Mouse (Mus musculus): ENCODE results near the gene Rxrb. TPM values are rescaled to one million over a fixed set of nuclear protein-coding genes. Genes with fewer than 3 reads are reported as not detected.

The Rxrb gene
- polyA plus RNA-seq, 1 experiment from 2014 or later, result 14.9 TPM

MicroRNAs encoded within 50 kb of the gene (microRNA counts, 519-probe panel; counts per million panel counts)
- 2,873 counts per million, percentile 35 among the panel's probes with 10 or more counts for microRNA mmu-miR-219

Small RNA genes within 50 kb of the gene (microRNA-seq; reads per million reads assigned to microRNA genes)
- gene Mir219a-1 (ENCODE audit: borderline number of aligned reads) (not detected), gene Mir219c (ENCODE audit: borderline number of aligned reads) (not detected)

Other genes with a start within 250 kb of the Rxrb start
- gene Angptl4, start 250.0 kb upstream of the Rxrb start, polyA plus RNA-seq (2014; fragmentation: Nextera tagmentation; extraction: Ambion mirVana), result 44.5 and 48.9 TPM in 2 replicates
- 18.2 and 25.1 TPM in 2 replicates for gene Kank3, start 221.3 kb upstream of the Rxrb start, polyA plus RNA-seq (2014; fragmentation: Nextera tagmentation; extraction: Ambion mirVana)
- 824 and 897 TPM in 2 replicates for gene Rps28, start 207.2 kb upstream of the Rxrb start, polyA plus RNA-seq (2014; fragmentation: Nextera tagmentation; extraction: Ambion mirVana)
- 392 and 414 TPM in 2 replicates for gene Ndufa7, start 207.2 kb upstream of the Rxrb start, polyA plus RNA-seq (2014; fragmentation: Nextera tagmentation; extraction: Ambion mirVana)
- 76.2 and 80.9 TPM in 2 replicates for gene Cd320, start 188.7 kb upstream of the Rxrb start, polyA plus RNA-seq (2014; fragmentation: Nextera tagmentation; extraction: Ambion mirVana)
- gene Gm7029, start 158.0 kb upstream of the Rxrb start, polyA plus RNA-seq (2014; fragmentation: Nextera tagmentation; extraction: Ambion mirVana), result not detected in 2 replicates
- gene Kifc1, start 141.2 kb upstream of the Rxrb start, polyA plus RNA-seq (2014; fragmentation: Nextera tagmentation; extraction: Ambion mirVana), result 9.4 and 13.4 TPM in 2 replicates
- gene Platr17, start 126.7 kb upstream of the Rxrb start, polyA plus RNA-seq (2014; fragmentation: Nextera tagmentation; extraction: Ambion mirVana), result 0.36 TPM in 2 replicates
- gene Daxx, start 122.4 kb upstream of the Rxrb start, polyA plus RNA-seq (2014; fragmentation: Nextera tagmentation; extraction: Ambion mirVana), result 55.0 and 59.9 TPM in 2 replicates
- 11.3 and 12.8 TPM in 2 replicates for gene Tapbp, start 115.9 kb upstream of the Rxrb start, polyA plus RNA-seq (2014; fragmentation: Nextera tagmentation; extraction: Ambion mirVana)
- 7.3 and 8.4 TPM in 2 replicates for gene Zbtb22, start 115.9 kb upstream of the Rxrb start, polyA plus RNA-seq (2014; fragmentation: Nextera tagmentation; extraction: Ambion mirVana)
- 26.0 and 26.3 TPM in 2 replicates for gene Rgl2, start 102.3 kb upstream of the Rxrb start, polyA plus RNA-seq (2014; fragmentation: Nextera tagmentation; extraction: Ambion mirVana)
- gene Pfdn6, start 91.5 kb upstream of the Rxrb start, polyA plus RNA-seq (2014; fragmentation: Nextera tagmentation; extraction: Ambion mirVana), result 202 and 211 TPM in 2 replicates
- gene Wdr46, start 91.2 kb upstream of the Rxrb start, polyA plus RNA-seq (2014; fragmentation: Nextera tagmentation; extraction: Ambion mirVana), result 25.2 and 28.6 TPM in 2 replicates
- gene B3galt4, start 80.3 kb upstream of the Rxrb start, polyA plus RNA-seq (2014; fragmentation: Nextera tagmentation; extraction: Ambion mirVana), result 2.9 and 3.2 TPM in 2 replicates
- gene Vps52, start 76.0 kb upstream of the Rxrb start, polyA plus RNA-seq (2014; fragmentation: Nextera tagmentation; extraction: Ambion mirVana), result 26.9 and 27.7 TPM in 2 replicates
- gene Rps18, start 75.8 kb upstream of the Rxrb start, polyA plus RNA-seq (2014; fragmentation: Nextera tagmentation; extraction: Ambion mirVana), result 1,395 and 1,560 TPM in 2 replicates
- gene H2-K1, start 31.5 kb upstream of the Rxrb start, polyA plus RNA-seq (2014; fragmentation: Nextera tagmentation; extraction: Ambion mirVana), result 7.5 and 7.6 TPM in 2 replicates
- gene Ring1, start 7.1 kb upstream of the Rxrb start, polyA plus RNA-seq (2014; fragmentation: Nextera tagmentation; extraction: Ambion mirVana), result 3.8 and 6.6 TPM in 2 replicates
- 43.0 and 46.3 TPM in 2 replicates for gene H2-Ke6, start 3.8 kb upstream of the Rxrb start, polyA plus RNA-seq (2014; fragmentation: Nextera tagmentation; extraction: Ambion mirVana)
- gene Slc39a7, start 130 bp upstream of the Rxrb start, polyA plus RNA-seq (2014; fragmentation: Nextera tagmentation; extraction: Ambion mirVana), result 72.1 and 78.3 TPM in 2 replicates
- gene Col11a2, start 7.6 kb downstream of the Rxrb start, polyA plus RNA-seq (2014; fragmentation: Nextera tagmentation; extraction: Ambion mirVana), result 0.70 and 1.0 TPM in 2 replicates
- gene H2-Oa, start 60.5 kb downstream of the Rxrb start, polyA plus RNA-seq (2014; fragmentation: Nextera tagmentation; extraction: Ambion mirVana), result 0.20 and 0.26 TPM in 2 replicates
- 9.4 and 9.7 TPM in 2 replicates for gene H2-DMa, start 87.7 kb downstream of the Rxrb start, polyA plus RNA-seq (2014; fragmentation: Nextera tagmentation; extraction: Ambion mirVana)
- 95.9 and 114 TPM in 2 replicates for gene Brd2, start 90.8 kb downstream of the Rxrb start, polyA plus RNA-seq (2014; fragmentation: Nextera tagmentation; extraction: Ambion mirVana)
- gene H2-DMb2, start 111.5 kb downstream of the Rxrb start, polyA plus RNA-seq (2014; fragmentation: Nextera tagmentation; extraction: Ambion mirVana), result not detected in 2 replicates
- 1.3 and 1.4 TPM in 2 replicates for gene H2-DMb1, start 121.3 kb downstream of the Rxrb start, polyA plus RNA-seq (2014; fragmentation: Nextera tagmentation; extraction: Ambion mirVana)
- gene Tap1, start 155.7 kb downstream of the Rxrb start, polyA plus RNA-seq (2014; fragmentation: Nextera tagmentation; extraction: Ambion mirVana), result 2.3 and 2.6 TPM in 2 replicates
- 0.67 and 1.1 TPM in 2 replicates for gene Psmb9, start 156.0 kb downstream of the Rxrb start, polyA plus RNA-seq (2014; fragmentation: Nextera tagmentation; extraction: Ambion mirVana)
- gene Psmb8, start 165.9 kb downstream of the Rxrb start, polyA plus RNA-seq (2014; fragmentation: Nextera tagmentation; extraction: Ambion mirVana), result 1.7 and 2.1 TPM in 2 replicates
- 0.77 and 1.2 TPM in 2 replicates for gene Tap2, start 171.7 kb downstream of the Rxrb start, polyA plus RNA-seq (2014; fragmentation: Nextera tagmentation; extraction: Ambion mirVana)
- gene H2-Ob, start 207.1 kb downstream of the Rxrb start, polyA plus RNA-seq (2014; fragmentation: Nextera tagmentation; extraction: Ambion mirVana), result not detected in 2 replicates
- gene H2-Ab1, start 225.9 kb downstream of the Rxrb start, polyA plus RNA-seq (2014; fragmentation: Nextera tagmentation; extraction: Ambion mirVana), result 3.5 and 3.8 TPM in 2 replicates

Data from embryonic facial prominence, embryonic 11.5 days (tissue).